In the genomic region with DNA sequence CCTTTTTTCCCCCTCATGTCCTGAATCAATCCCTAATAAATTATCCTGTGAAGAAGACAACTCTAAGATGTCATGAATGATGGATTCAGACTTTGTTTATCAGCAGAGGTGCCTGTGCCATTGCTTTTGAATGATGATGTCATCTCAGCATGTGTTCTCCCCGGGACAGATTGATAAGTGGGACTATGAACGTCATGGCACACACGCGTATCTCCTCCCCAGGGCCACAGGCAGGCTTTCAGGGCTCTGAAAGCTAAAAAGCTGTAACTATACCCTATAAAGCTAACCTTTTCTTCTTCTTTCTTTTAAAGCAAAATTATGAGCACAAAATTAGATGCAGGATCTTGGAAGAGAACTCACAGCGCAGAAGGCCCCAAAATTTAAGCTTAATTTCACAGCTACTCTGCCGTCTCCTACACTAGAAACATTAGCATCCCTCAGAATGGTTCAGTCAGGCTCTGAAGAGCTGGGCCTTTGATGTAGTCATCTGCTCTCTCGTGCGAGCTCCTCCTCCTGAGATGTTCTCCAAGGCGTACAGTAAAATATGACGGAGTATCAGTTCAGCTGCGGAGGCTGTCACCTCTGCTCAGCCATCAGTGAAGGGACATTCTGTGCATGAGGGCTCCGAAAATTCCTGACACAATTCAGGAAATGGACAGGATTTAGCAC, we compare ENCODE assay signal across 16 mouse cellular contexts.
A peak's percentile ranks its signal among the peaks of the same experiment; 100 is the strongest.
DNase-seq lines count a peak whose midpoint lies in the region; ATAC-seq and TF ChIP-seq lines count a peak whose summit lies in the region.
"Had no signal": no experiment of that assay in that cellular context is flagged by ENCODE, and none has a peak within 500 bp of the region (broad histone marks: within the 10 kb centered on the region; RNA-seq: fewer than 3 reads in every experiment).

No protein-coding gene starts in this region.

- TF ChIP-seq CTCF in layer of hippocampus, adult 2 months (conservative IDR thresholded peaks at IDR 0.05), result no peak

- no peak for DNase-seq in forebrain, embryonic 10.5 days (ENCODE audit: extremely low spot score, low spot score)
- peak in 1 of 2 experiments; percentile 23 for DNase-seq in layer of hippocampus, adult 2 months (ENCODE audit: low spot score in 2 of 2)
- DNase-seq in layer of hippocampus, adult 8-10 months (ENCODE audit: low spot score in 2 of 2), result no peak
- peak; percentile 72 for DNase-seq in c-Kit-positive CD71-positive TER-119-positive erythroid progenitor cells, embryonic 14.5 days (ENCODE audit: low spot score)
- DNase-seq in B cell, adult 2 months, result no peak
- DNase-seq: cerebellum, adult 8-10 months; heart, adult 18-20 months; thymus, postnatal 4 days had no signal

- no peak for ATAC-seq in forebrain, embryonic 13.5 days
- ATAC-seq in liver, embryonic 12.5 days, result peak; percentile 62
- ATAC-seq in granulocyte monocyte progenitor cell, adult 5-6 weeks (replicated peaks; ENCODE audit: poor library complexity, severe bottlenecking), result no peak
- ATAC-seq: lung, postnatal 0 days had no signal

- no peaks in the 10 kb centered on the region for H3K27me3 ChIP-seq in forebrain, embryonic 13.5 days
- H3K27me3 ChIP-seq in forebrain, embryonic 10.5 days (ENCODE audit: poor library complexity, severe bottlenecking), result no peaks in the 10 kb centered on the region
- H3K27me3 ChIP-seq in liver, embryonic 12.5 days (replicated peaks), result peaks cover 5% of the 10 kb centered on the region; the same call in 1 of the 2 replicates
- H3K27me3 ChIP-seq: embryonic facial prominence, embryonic 15.5 days; kidney, embryonic 15.5 days; limb, embryonic 13.5 days; neural tube, embryonic 12.5 days had no signal

- no peaks in the 10 kb centered on the region for H3K36me3 ChIP-seq in forebrain, embryonic 13.5 days (ENCODE audit: poor library complexity, severe bottlenecking)
- H3K36me3 ChIP-seq in forebrain, embryonic 10.5 days (replicated peaks), result no peaks in the 10 kb centered on the region
- H3K36me3 ChIP-seq in liver, embryonic 12.5 days, result no peaks in the 10 kb centered on the region
- H3K36me3 ChIP-seq: embryonic facial prominence, embryonic 15.5 days; kidney, embryonic 15.5 days; neural tube, embryonic 12.5 days had no signal

- H3K9ac ChIP-seq in forebrain, embryonic 13.5 days, result no peak overlapping the region
- peak overlapping the region; percentile 18; the same call in 1 of the 2 replicates for H3K9ac ChIP-seq in liver, embryonic 12.5 days
- H3K9ac ChIP-seq: embryonic facial prominence, embryonic 15.5 days; kidney, embryonic 15.5 days; limb, embryonic 13.5 days; neural tube, embryonic 12.5 days had no signal

- no peaks in the 10 kb centered on the region for H3K9me3 ChIP-seq in forebrain, embryonic 13.5 days (replicated peaks)
- no peaks in the 10 kb centered on the region for H3K9me3 ChIP-seq in forebrain, embryonic 10.5 days
- H3K9me3 ChIP-seq in liver, embryonic 12.5 days (replicated peaks), result no peaks in the 10 kb centered on the region
- H3K9me3 ChIP-seq: embryonic facial prominence, embryonic 15.5 days; kidney, embryonic 15.5 days; limb, embryonic 13.5 days; neural tube, embryonic 12.5 days had no signal

- H3K27ac ChIP-seq in forebrain, embryonic 13.5 days, result 0 out of 2 replicates have a peak overlapping the region, but pooled peaks have one; percentile 15
- H3K27ac ChIP-seq in forebrain, embryonic 10.5 days, result no peak overlapping the region
- H3K27ac ChIP-seq in layer of hippocampus, adult 2 months, result peak overlapping the region; percentile 47; the same call in 1 of the 2 replicates
- peak overlapping the region; percentile 91 for H3K27ac ChIP-seq in liver, embryonic 12.5 days
- H3K27ac ChIP-seq: embryonic facial prominence, embryonic 15.5 days; kidney, embryonic 15.5 days; limb, embryonic 13.5 days; neural tube, embryonic 12.5 days had no signal

- H3K4me3 ChIP-seq in forebrain, embryonic 13.5 days, result no peak overlapping the region
- no peak overlapping the region for H3K4me3 ChIP-seq in forebrain, embryonic 10.5 days
- no peak overlapping the region for H3K4me3 ChIP-seq in layer of hippocampus, adult 2 months
- no peak overlapping the region for H3K4me3 ChIP-seq in liver, embryonic 12.5 days
- H3K4me3 ChIP-seq: embryonic facial prominence, embryonic 15.5 days; kidney, embryonic 15.5 days; limb, embryonic 13.5 days; neural tube, embryonic 12.5 days had no signal

- 77% methylated on average over 12 of the region's 12 CpGs for WGBS in forebrain, embryonic 13.5 days
- WGBS in forebrain, embryonic 10.5 days, result 90% methylated on average over 12 of the region's 12 CpGs
- WGBS in liver, embryonic 12.5 days (ENCODE audit: insufficient replicate concordance), result 61% methylated on average over 12 of the region's 12 CpGs

- H3K4me1 ChIP-seq in forebrain, embryonic 13.5 days, result peaks cover 61% of the 10 kb centered on the region
- H3K4me1 ChIP-seq in forebrain, embryonic 10.5 days, result peaks cover 66% of the 10 kb centered on the region
- peaks cover 73% of the 10 kb centered on the region for H3K4me1 ChIP-seq in liver, embryonic 12.5 days

- no peak overlapping the region for H3K4me2 ChIP-seq in forebrain, embryonic 13.5 days
- peak overlapping the region; percentile 26; the same call in 1 of the 2 replicates for H3K4me2 ChIP-seq in liver, embryonic 12.5 days
- H3K4me2 ChIP-seq: embryonic facial prominence, embryonic 15.5 days; kidney, embryonic 15.5 days; limb, embryonic 13.5 days; neural tube, embryonic 12.5 days had no signal
